Mouse (Mus musculus): ENCODE data around the gene Nosip. TPM values are rescaled to one million over a fixed set of nuclear protein-coding genes. Genes with fewer than 3 reads are reported as not detected.
A peak's percentile ranks its signal among the peaks of the same experiment; 100 is the strongest.
"Not testable (repeated sequence)": the region's sequence is repeated elsewhere in the genome, so short reads cannot be mapped to it uniquely, and the experiment has no call there.

Nosip gene
- total RNA-seq, 4 experiments from 2014 or later: 57.5 to 81.7 (median 66.6) TPM

DNA sequence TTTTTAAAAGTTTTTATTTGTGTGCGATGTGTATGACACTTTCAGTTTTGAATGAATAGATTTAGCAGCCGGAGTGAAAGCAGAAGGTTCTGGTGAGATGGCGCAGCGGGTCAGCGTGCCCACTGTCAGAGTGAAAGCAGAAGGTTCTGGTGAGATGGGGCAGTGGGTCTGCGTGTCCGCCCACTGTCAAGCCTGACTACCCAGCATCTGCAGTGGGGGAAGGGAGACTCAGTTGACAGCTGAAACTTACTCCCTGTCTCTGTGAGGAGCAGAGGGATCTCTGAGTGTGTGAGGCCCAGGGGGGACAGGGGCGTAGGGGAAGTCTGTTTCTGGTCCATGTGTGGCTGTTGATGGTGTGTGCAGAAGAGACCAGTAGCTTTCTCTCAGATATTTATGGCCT is 55.3 kb downstream of the Nosip start:
- DNase-seq: no peak

DNA sequence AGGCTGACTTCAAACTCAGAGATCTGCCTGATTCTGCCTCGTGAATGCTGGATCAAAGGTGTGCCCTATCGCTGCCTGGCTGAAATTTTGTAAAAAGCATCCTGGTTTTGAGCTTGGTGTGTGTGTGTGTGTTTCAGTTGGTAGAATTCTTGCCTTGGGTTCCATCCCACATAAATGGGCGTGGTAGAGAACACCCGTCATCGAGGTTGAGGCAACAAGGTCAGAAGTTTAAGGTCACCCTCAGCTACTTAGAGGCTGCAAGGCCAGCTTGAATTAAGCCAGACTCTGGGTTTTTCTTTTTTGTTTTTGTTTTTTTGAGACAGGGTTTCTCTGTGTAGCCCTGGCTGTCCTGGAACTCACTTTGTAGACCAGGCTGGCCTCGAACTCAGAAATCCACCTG is 56.1 kb downstream of the Nosip start:
- DNase-seq: no peak

DNA sequence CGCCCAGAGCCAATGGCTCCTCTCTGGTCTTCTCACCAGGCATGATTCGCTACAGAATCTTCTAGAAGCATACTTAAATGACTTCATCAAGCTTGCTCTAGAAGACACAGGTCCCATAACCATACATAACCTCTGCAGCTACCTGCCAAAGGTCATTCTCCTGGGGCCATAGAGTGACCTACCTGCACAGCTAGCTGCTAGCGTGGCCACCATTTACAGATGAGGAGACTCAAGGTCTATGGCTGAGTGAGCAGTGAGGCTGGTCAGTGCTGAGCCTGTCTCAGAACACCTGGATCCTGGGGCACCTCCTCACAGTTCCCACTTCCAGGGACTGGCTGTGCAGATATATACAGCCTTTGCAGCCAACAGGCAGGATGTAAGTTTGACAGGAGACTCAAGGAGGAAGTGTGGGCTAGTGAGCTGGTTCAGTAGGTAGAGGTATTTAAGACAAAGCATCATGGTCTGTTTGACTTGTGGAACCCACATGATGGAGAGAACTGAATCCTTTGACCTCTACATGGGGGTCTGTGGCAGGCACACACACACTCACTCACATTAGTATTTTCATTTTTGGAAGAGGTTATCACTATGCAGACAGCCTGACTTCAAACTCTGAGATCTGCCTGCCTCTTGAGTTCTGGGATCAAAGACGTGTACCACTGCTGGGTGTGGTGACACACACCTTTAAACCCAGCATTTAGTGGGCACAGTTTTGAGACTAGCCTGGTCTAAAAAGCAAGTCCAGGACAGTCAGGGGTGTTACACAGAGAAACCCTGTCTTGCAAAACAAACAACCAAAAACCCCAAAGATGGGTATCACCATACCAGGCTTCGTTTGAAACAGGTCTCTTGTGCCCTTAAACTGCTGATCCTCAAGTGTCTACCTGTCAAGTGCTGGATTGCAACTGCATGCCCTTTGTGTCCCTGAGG is 57.8 kb downstream of the Nosip start:
- no peak for DNase-seq

DNA sequence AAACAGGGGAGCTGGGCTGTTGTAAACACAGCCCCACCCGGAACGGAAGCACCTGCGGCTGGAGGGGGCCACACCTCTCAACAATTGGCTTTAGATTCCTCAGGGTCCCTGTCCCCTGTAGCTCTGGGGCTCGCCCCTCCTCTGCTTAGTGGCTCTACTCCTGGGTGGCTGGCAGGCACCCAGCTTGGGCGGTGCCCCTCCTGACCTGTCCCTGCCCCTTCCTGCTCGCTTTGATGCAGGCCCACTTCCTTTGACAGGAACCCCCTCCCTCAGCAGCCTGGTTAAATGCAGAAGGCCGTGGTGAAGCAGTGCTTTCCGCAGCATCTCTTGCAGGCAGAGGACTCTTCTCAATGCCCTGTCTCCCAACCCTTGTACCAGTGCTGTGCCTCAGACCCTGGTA is 59.2 kb downstream of the Nosip start:
- no peak for DNase-seq

DNA sequence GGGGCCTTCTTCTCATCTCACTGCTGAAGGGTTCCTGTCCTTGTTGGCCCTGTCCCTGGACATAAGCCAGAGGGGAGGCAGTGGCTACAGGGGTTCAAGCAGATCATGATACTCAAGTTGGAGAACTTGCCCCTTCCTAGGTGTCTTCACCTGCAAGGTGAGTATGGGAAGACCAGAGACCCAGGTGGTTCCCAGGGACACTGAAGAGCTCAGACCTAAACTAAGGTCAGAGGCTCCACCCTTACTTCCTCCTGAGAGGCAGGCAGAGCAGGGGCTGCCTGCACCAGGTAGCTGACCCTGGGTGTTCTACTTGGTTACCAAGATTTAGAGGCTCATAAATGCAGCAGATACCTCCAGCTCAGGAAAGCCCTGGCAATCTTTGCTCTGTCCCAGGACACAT is 59.7 kb downstream of the Nosip start:
- no peak for DNase-seq

DNA sequence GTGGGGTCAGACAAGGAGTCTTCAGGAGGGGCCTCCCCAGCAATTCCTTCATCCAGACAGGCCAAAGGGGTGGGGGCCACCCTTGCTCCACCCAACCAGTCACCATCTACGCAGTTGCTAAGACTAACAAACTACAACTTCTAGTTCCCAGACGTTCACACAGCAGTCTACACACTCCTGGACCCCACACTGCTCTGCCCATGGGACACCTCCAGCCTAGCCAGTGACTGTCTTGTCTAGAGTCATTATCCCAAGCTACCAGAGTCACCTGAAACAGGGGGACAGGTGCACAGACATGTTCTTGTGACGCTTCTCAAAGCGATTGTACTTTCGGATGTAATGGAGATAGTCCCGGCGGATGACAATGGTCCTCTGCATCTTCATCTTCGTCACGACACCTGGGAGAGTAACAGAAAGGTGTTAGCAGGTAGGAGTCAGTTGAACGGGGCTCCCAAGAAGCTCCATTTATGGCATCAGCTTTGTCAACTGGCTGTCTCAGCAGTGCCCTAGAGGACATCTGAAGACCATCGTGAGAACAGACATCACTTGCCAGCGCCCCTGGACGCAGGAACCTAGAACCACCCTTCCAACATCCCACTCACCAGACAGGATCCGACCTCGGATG is 60.4 kb downstream of the Nosip start:
- no peak for DNase-seq

DNA sequence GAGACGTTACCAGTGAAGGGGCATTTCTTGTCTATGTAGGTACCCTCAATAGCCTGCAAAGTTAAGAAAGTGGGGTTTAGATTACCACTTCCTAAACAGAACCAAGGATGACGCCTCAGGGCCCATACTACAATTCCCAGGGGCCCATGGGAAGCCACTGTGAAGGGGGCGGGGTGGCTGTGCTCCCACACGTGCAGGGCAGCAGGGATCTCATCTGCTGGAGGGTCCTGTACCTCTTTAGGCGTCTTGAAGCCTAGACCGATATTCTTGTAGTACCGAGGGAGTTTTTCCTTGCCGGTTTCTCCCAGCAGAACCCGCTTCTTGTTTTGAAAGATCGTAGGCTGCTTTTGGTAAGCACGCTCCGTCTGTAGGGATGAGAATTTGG is 60.9 kb downstream of the Nosip start:
- DNase-seq: no peak

DNA sequence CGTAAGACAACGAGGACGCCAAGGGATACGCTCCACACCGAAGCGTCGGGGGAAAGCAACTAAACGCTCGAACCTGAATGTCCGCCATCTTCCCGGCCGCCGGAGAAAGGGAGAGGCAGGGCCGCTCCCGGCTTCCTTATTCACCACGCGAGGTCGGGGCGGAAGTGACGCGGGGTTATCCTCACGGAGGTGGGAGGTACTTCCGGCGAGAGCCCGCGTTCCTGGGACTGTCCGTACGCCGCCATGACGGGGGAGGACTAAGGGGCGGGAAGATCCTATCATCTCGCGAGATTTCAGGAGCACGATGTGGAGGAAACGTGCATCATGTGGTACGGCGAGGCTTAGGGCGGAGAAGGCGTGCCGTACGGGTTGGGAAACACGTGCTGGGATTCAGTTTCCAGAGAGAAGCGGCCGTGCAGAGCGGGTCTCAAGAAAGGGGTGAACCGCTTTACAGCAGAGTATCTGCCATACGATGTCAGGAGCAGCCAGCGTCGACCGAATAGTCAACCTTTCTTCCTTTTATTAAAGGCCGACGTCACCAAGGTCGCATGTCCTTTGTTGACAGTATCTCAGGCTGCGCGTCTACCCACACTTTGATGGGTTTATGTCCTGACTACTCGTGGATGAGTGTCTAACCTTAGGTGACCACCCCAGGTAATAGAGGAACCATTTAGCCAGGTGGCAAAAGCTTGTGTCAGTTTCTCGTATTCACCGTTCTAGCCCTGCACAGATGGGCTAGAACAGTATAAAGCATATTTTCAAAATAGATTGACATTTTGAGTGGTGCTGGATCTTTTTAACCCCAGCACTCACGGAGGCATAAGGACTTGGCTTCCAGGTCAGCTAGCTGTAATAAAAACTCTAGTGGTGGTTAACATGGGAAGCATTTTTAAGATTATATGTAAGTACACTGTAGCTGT is 62.3 kb downstream of the Nosip start, which contains the start of gene Rps11:
Gene Rps11 (minus strand): TSS at position 216 of the 920 bp plus-strand sequence.
- DNase-seq: peak; percentile 99

DNA sequence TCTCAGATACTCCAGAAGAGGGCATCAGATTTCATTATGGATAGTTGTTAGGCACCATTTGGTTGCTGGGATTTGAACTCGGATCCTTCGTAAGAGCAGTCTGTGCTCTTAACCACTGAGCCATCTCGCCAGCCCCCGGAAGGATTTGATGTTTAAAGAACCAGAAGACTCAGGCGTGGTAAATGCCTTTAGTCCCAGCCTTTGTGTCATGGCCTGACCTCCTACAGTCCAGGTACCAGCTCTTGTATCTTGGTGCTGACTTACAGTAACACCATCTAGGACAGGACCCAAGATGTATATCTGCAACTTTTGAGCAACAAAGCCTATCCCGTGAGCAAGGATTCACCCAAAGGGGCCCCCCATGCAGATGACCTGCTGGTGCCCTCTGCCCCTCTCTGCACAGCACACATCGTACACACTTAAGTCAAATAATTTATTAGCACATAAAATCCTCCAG is 62.9 kb downstream of the Nosip start:
- DNase-seq: no peak

DNA sequence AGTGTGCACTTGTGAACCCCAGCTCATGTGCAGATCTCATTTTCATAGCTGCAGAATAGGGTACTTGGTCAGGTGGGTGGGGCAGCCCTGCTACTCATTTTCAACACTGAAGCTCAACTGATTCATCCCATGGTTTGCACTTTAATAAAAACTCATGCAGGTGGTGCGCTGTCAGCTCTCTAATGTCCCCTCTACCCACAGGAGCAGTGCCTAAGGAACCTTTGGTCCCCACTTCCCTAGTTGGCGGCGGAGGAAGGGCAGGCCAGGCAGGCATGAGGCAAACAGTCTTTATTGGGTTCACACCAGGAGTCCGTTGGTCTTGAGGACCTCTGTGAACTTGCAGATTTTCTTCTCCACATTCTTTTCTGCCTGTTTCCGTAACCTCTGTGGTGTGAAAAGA is 63.4 kb downstream of the Nosip start:
- not testable (repeated sequence) for DNase-seq

DNA sequence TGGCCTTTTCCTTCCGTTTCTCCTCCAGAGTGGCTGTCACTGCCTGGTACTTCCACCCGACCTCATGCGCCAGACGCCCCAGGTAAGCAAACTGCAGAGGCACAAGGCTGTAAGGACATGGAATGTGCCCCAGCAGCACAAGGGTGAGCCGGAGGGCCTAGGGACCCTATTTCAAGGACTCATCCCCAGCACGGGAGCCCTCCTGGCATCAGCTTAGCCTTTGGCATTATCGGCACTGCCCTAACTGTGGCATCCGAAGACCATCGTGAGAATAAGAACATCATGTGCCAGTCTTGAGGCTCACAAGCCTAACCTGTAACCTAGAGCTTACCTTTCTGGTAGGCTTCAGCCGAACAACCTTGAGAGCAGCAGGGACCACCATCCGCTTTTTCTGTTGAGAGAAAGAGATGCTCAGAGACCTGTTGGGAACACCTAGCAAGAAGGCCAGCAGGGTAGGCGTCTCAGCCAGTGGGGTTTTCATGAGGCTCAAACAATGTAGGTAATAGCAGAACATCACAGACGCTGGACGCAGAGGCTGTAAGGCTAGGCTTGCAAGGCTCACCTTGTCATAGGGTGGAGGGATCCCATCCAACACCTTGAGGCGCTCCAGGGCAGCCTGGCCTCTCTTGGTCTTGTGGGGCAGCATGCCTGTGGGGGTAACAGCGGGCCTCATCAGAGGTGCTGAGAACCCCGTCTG is 64.1 kb downstream of the Nosip start:
- no peak for DNase-seq

DNA sequence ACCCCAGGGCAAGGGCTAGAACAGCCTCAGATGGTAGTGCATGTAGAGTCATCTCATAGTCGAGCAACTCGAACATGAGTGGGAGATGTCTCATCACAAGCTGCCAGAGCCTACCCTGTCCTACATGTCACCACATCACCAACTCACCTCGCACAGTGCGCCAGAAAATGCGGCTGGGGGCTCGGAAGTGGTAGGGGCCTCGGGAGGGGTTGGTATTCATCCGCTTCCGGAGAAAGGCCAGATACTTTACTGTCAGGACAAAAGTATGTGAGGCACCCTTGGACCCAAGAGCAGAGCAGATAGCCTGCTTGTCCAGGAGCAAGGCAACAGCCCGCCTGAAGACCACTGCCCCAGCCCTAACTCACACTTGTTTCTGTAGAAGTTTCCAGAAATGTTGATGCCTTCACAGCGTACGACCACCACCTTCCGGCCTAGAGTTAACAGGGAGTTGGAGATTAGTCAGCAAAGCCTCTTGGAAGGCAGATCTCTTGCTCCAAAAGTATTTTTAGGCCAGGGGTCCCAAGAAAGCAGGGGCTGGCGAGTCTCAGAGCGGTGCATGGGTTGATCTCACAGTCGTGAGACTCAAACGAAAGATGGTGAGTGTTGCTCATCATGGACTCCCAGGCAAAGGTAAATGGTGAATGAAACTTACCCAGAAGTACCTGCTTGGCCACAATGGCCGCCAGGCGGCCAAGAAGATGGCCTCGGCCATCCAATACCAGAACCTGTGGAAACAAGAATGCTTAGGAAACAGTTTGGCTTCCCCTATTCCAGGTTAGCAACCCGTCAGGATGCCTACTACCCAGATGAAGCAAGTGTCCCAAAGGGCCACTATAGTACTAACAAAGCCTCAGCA is 64.8 kb downstream of the Nosip start:
- DNase-seq: no peak

Small RNAs within 50 kb of the gene (microRNA-seq; reads per million reads assigned to microRNA genes)
- 192 to 499 reads per million in 2 experiments for gene Mir150
- 12.4 to 33.3 reads per million in 2 experiments for gene Mir5121
- gene Mir7054: 0.35 to 1.2 reads per million in 2 experiments

Other genes starting within 250 kb of the Nosip start
- gene Nup62, start 246.3 kb upstream of the Nosip start, total RNA-seq (2022): 10 to 100 TPM; 33.8 to 42.8 (median 37.8) TPM
- 1 to 10 TPM; 1.7 to 3.7 (median 2.5) TPM for gene Il4i1, start 246.0 kb upstream of the Nosip start, total RNA-seq (2022)
- 100 to 1,000 TPM in 1 of 4 experiments, 10 to 100 TPM in 3; 76.2 to 108 (median 82.7) TPM for gene Atf5, start 245.8 kb upstream of the Nosip start, total RNA-seq (2022)
- 100 to 1,000 TPM; 106 to 137 (median 120) TPM for gene Akt1s1, start 213.4 kb upstream of the Nosip start, total RNA-seq (2022)
- 10 to 100 TPM; 69.4 to 94.9 (median 86.1) TPM for gene Tbc1d17, start 213.3 kb upstream of the Nosip start, total RNA-seq (2022)
- 10 to 100 TPM; 46.6 to 56.6 (median 53.6) TPM for gene Pnkp, start 205.3 kb upstream of the Nosip start, total RNA-seq (2022)
- gene Ptov1, start 192.6 kb upstream of the Nosip start, total RNA-seq (2022): 100 to 1,000 TPM; 273 to 304 (median 292) TPM
- gene Med25, start 169.7 kb upstream of the Nosip start, total RNA-seq (2022): 100 to 1,000 TPM in 2 of 4 experiments, 10 to 100 TPM in 2; 85.0 to 118 (median 96.5) TPM
- 10 to 100 TPM; 27.2 to 46.8 (median 38.4) TPM for gene Fuz, start 166.3 kb upstream of the Nosip start, total RNA-seq (2022)
- gene Ap2a1, start 132.9 kb upstream of the Nosip start, total RNA-seq (2022): 100 to 1,000 TPM in 3 of 4 experiments, 10 to 100 TPM in 1; 99.8 to 139 (median 118) TPM
- not detected for gene Tsks, start 119.2 kb upstream of the Nosip start, total RNA-seq (2022)
- gene Cpt1c, start 87.6 kb upstream of the Nosip start, total RNA-seq (2022): 10 to 100 TPM; 13.7 to 28.4 (median 20.4) TPM
- 100 to 1,000 TPM; 221 to 296 (median 243) TPM for gene Prmt1, start 75.9 kb upstream of the Nosip start, total RNA-seq (2022)
- gene Irf3, start 64.8 kb upstream of the Nosip start, total RNA-seq (2022): 100 to 1,000 TPM; 118 to 180 (median 144) TPM
- gene Bcl2l12, start 63.7 kb upstream of the Nosip start, total RNA-seq (2022): 10 to 100 TPM; 15.9 to 34.1 (median 22.1) TPM
- gene Scaf1, start 46.1 kb upstream of the Nosip start, total RNA-seq (2022): 100 to 1,000 TPM in 2 of 4 experiments, 10 to 100 TPM in 2; 88.5 to 120 (median 101) TPM
- 100 to 1,000 TPM in 3 of 4 experiments, 10 to 100 TPM in 1; 89.6 to 138 (median 129) TPM for gene Rras, start 44.5 kb upstream of the Nosip start, total RNA-seq (2022)
- 10 to 100 TPM; 64.6 to 86.8 (median 70.0) TPM for gene Prr12, start 9.5 kb upstream of the Nosip start, total RNA-seq (2022)
- gene Prrg2, start 248 bp downstream of the Nosip start, total RNA-seq (2022): 10 to 100 TPM; 16.4 to 20.5 (median 17.1) TPM
- 10 to 100 TPM; 33.1 to 51.0 (median 37.1) TPM for gene Rcn3, start 29.8 kb downstream of the Nosip start, total RNA-seq (2022)
- 100 to 1,000 TPM; 105 to 151 (median 125) TPM for gene Fcgrt, start 41.4 kb downstream of the Nosip start, total RNA-seq (2022)
- 1,000 to 10,000 TPM; 1,085 to 1,250 (median 1,138) TPM for gene Rps11, start 62.0 kb downstream of the Nosip start, total RNA-seq (2022)
- gene Rpl13a, start 66.3 kb downstream of the Nosip start, total RNA-seq (2022): 1,000 to 10,000 TPM; 1,558 to 1,710 (median 1,647) TPM
- not detected for gene Gm45713, start 73.8 kb downstream of the Nosip start, total RNA-seq (2022)
- 10 to 100 TPM; 20.4 to 56.7 (median 39.5) TPM for gene Flt3l, start 74.0 kb downstream of the Nosip start, total RNA-seq (2022)
- 10 to 100 TPM; 58.4 to 73.0 (median 68.9) TPM for gene Pih1d1, start 91.9 kb downstream of the Nosip start, total RNA-seq (2022)
- 10 to 100 TPM; 76.3 to 79.7 (median 77.2) TPM for gene Aldh16a1, start 92.2 kb downstream of the Nosip start, total RNA-seq (2022)
- 1 to 10 TPM in 1 of 4 experiments, under 1 TPM in 3; 0.46 to 1.1 (median 0.65) TPM for gene Slc17a7, start 101.5 kb downstream of the Nosip start, total RNA-seq (2022)
- not detected for gene Gfy, start 117.1 kb downstream of the Nosip start, total RNA-seq (2022)
- gene Pth2, start 118.6 kb downstream of the Nosip start, total RNA-seq (2022): not detected
- 1 to 10 TPM in 1 of 4 experiments, under 1 TPM in 3; 0.12 to 1.2 (median 0.29) TPM for gene Ccdc155, start 142.5 kb downstream of the Nosip start, total RNA-seq (2022)
- gene Dkkl1, start 149.7 kb downstream of the Nosip start, total RNA-seq (2022): not detected
- 10 to 100 TPM; 10.7 to 14.1 (median 12.0) TPM for gene Tead2, start 153.3 kb downstream of the Nosip start, total RNA-seq (2022)
- 10 to 100 TPM in 1 of 4 experiments, 1 to 10 TPM in 3; 4.9 to 11.2 (median 7.0) TPM for gene Cd37, start 176.7 kb downstream of the Nosip start, total RNA-seq (2022)
- under 1 TPM in 1 of 4 experiments, not detected in 3; 0.37 TPM for gene Slc6a16, start 178.7 kb downstream of the Nosip start, total RNA-seq (2022)
- under 1 TPM in 1 of 4 experiments, not detected in 3; 0.26 TPM for gene Slc6a21, start 215.1 kb downstream of the Nosip start, total RNA-seq (2022)